Mouse (Mus musculus) ES-Bruce4 (cell line): ENCODE results near the gene Rai1.

ENCODE experiments used
- CTCF ChIP-seq: IDR thresholded peaks from one replicate; pipeline ENCODE4 v1.8.1; 2011; ENCODE audit warnings: low read depth, low read length
- EP300 ChIP-seq: IDR thresholded peaks from 2 replicates; pipeline ENCODE4 v1.6.1; 2011; ENCODE audit warnings: low read depth, low read length; ENCODE audit not compliant: insufficient read depth
- POLR2A ChIP-seq: IDR thresholded peaks from one replicate; pipeline ENCODE4 v1.8.1; 2011; ENCODE audit warnings: low read length; ENCODE audit not compliant: insufficient read depth

GRCm38 (mm10) chr11:60164450-60164849 is 59.6 kb downstream of the Rai1 start:
- TF ChIP-seq CTCF (no peak), EP300 (no peak), POLR2A (no peak)
